Comparison of ENCODE assay signal across 12 mouse cellular contexts in the genomic region with DNA sequence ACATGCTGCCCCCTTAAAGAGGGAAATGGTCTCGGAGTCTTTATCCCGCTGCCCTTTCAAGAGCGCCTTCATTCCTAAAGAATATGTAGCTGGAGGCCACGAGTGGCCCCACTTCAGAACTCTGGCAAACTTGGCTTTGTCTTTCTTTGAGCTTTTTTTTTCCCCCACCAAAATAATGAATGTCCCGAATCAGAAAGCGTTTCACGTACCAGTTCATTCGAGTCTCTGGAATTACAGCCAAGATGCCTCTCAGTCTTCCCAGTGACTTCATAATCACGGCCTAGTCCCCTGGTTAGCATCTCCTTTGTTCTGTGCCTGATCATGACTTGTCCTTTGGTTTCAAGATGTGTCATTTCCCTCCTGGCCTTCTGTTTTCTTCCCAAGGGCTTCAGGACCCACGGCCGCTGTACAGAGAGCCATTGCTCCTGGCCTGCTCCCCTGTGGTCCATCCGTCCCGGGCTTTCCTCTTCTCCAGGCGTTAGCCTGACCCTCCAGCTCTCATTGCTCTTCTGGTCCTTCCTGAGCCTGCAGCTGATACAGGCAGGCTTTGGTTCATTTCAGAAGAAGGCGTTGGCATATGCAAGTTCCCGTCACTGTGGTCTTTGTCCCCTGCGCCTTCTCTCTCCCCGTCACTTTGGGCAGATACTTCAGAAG. TPM values are rescaled to one million over a fixed set of nuclear protein-coding genes. Genes with fewer than 3 reads are reported as not detected.
DNase-seq lines count a peak whose midpoint lies in the region; ATAC-seq and TF ChIP-seq lines count a peak whose summit lies in the region.
"Had no signal": no experiment of that assay in that cellular context is flagged by ENCODE, and none has a peak within 500 bp of the region (broad histone marks: within the 10 kb centered on the region; RNA-seq: fewer than 3 reads in every experiment).

No protein-coding gene starts in this region.

- ATAC-seq in heart, embryonic 14.5 days (ENCODE audit: insufficient number of reproducible peaks, insufficient read depth, low FRiP score, low read depth) = no peak; the same call in 1 of the 2 replicates
- no peak for ATAC-seq in forebrain, postnatal 0 days
- ATAC-seq in midbrain, embryonic 14.5 days (ENCODE audit: low FRiP score, low TSS enrichment) = no peak
- ATAC-seq: intestine, postnatal 0 days had no signal

- WGBS in heart, embryonic 14.5 days = 34% methylated on average over 18 of the region's 18 CpGs
- 28% methylated on average over 18 of the region's 18 CpGs for WGBS in forebrain, postnatal 0 days
- 38% methylated on average over 18 of the region's 18 CpGs for WGBS in midbrain, embryonic 14.5 days

- H3K27me3 ChIP-seq in heart, embryonic 14.5 days (ENCODE audit: control insufficient read depth, insufficient read depth, low read length) = no peaks in the 10 kb centered on the region
- H3K27me3 ChIP-seq in forebrain, postnatal 0 days (ENCODE audit: insufficient read depth, low read length) = no peaks in the 10 kb centered on the region
- no peaks in the 10 kb centered on the region for H3K27me3 ChIP-seq in midbrain, embryonic 14.5 days (ENCODE audit: control insufficient read depth, insufficient read depth, low read length)
- H3K27me3 ChIP-seq: embryonic facial prominence, embryonic 13.5 days had no signal

- peak overlapping the region; percentile 10 for H3K9ac ChIP-seq in heart, embryonic 14.5 days (ENCODE audit: low read length)
- H3K9ac ChIP-seq in forebrain, postnatal 0 days = no peak overlapping the region
- no peak overlapping the region for H3K9ac ChIP-seq in midbrain, embryonic 14.5 days (replicated peaks; ENCODE audit: low read length)
- H3K9ac ChIP-seq: embryonic facial prominence, embryonic 13.5 days; liver, embryonic 13.5 days had no signal

- H3K4me2 ChIP-seq in heart, embryonic 14.5 days (ENCODE audit: low read length) = peak overlapping the region; percentile 17
- no peak overlapping the region for H3K4me2 ChIP-seq in forebrain, postnatal 0 days (ENCODE audit: low read depth)
- H3K4me2 ChIP-seq in midbrain, embryonic 14.5 days (ENCODE audit: low read length) = no peak overlapping the region
- H3K4me2 ChIP-seq: embryonic facial prominence, embryonic 13.5 days; liver, embryonic 13.5 days had no signal

- no peak for TF ChIP-seq POLR2A in brain, embryonic 14.5 days (IDR thresholded peaks at IDR 0.05; ENCODE audit: borderline replicate concordance, extremely low read depth, insufficient read depth, insufficient read length, poor library complexity, severe bottlenecking)

- H3K36me3 ChIP-seq in heart, embryonic 14.5 days (ENCODE audit: control insufficient read depth, insufficient read depth, low read length) = no peaks in the 10 kb centered on the region
- no peaks in the 10 kb centered on the region for H3K36me3 ChIP-seq in forebrain, postnatal 0 days (ENCODE audit: insufficient read depth)
- H3K36me3 ChIP-seq in midbrain, embryonic 14.5 days (ENCODE audit: control insufficient read depth, insufficient read depth, low read length) = no peaks in the 10 kb centered on the region
- H3K36me3 ChIP-seq: embryonic facial prominence, embryonic 13.5 days; liver, embryonic 13.5 days had no signal

- no peak for DNase-seq in heart, adult 11 months
- DNase-seq in brain, embryonic 14.5 days (ENCODE audit: low read depth) = peak; percentile 89
- peak; percentile 49 for DNase-seq in forebrain, postnatal 0 days
- peak; percentile 61 for DNase-seq in midbrain, embryonic 14.5 days
- no peak for DNase-seq in gastrocnemius, adult 8-10 months (ENCODE audit: low spot score in 2 of 2)
- DNase-seq in layer of hippocampus, adult 8-10 months (ENCODE audit: low spot score in 2 of 2) = no peak
- no peak for DNase-seq in layer of hippocampus, adult 9-11 months
- DNase-seq: adrenal gland, postnatal 10 days; liver, embryonic 13.5 days had no signal

- peaks cover 48 to 71% of the 10 kb centered on the region in 2 experiments for H3K4me1 ChIP-seq in heart, embryonic 14.5 days (ENCODE audit: control insufficient read depth in 2 of 2, insufficient read depth in 2 of 2, low read length in 2 of 2)
- peaks cover 37% of the 10 kb centered on the region for H3K4me1 ChIP-seq in forebrain, postnatal 0 days (ENCODE audit: insufficient read depth)
- H3K4me1 ChIP-seq in midbrain, embryonic 14.5 days (ENCODE audit: control insufficient read depth, insufficient read depth, low read length) = peaks cover 48% of the 10 kb centered on the region

- H3K27ac ChIP-seq in heart, embryonic 14.5 days (replicated peaks in 1 of 2; ENCODE audit: control insufficient read depth in 1 of 2, insufficient read depth in 1 of 2, low read depth in 2 of 2, low read length in 2 of 2) = peak overlapping the region; percentile 56 to 61
- peak overlapping the region; percentile 16; the same call in 1 of the 2 replicates for H3K27ac ChIP-seq in forebrain, postnatal 0 days (ENCODE audit: low read depth, low read length)
- peak overlapping the region; percentile 57 for H3K27ac ChIP-seq in midbrain, embryonic 14.5 days (replicated peaks; ENCODE audit: low read depth, low read length)
- H3K27ac ChIP-seq: embryonic facial prominence, embryonic 13.5 days; liver, embryonic 13.5 days had no signal

- no peak for TF ChIP-seq CTCF in brain, embryonic 14.5 days (IDR thresholded peaks at IDR 0.05; ENCODE audit: borderline replicate concordance, extremely low read depth, insufficient read depth, insufficient read length)
- no peak for TF ChIP-seq CTCF in forebrain, postnatal 0 days (IDR thresholded peaks at IDR 0.05; ENCODE audit: low read depth)

- H3K9me3 ChIP-seq in heart, embryonic 14.5 days (ENCODE audit: control insufficient read depth, low read length) = no peaks in the 10 kb centered on the region
- H3K9me3 ChIP-seq in forebrain, postnatal 0 days (ENCODE audit: low read length) = no peaks in the 10 kb centered on the region
- H3K9me3 ChIP-seq in midbrain, embryonic 14.5 days (ENCODE audit: control insufficient read depth, low read length) = no peaks in the 10 kb centered on the region
- H3K9me3 ChIP-seq: embryonic facial prominence, embryonic 13.5 days; liver, embryonic 13.5 days had no signal

- H3K4me3 ChIP-seq in heart, embryonic 14.5 days (ENCODE audit: control insufficient read depth in 1 of 2, insufficient read depth in 1 of 2, low read depth in 1 of 2, low read length in 2 of 2) = no peak overlapping the region; a peak in 1 of 4 replicates
- H3K4me3 ChIP-seq in forebrain, postnatal 0 days (ENCODE audit: low read depth, low read length) = no peak overlapping the region
- H3K4me3 ChIP-seq in midbrain, embryonic 14.5 days (replicated peaks; ENCODE audit: low read depth, low read length) = no peak overlapping the region
- H3K4me3 ChIP-seq: embryonic facial prominence, embryonic 13.5 days; liver, embryonic 13.5 days had no signal

RNA-seq across cellular contexts. Expression of a gene that starts 5.6 kb away (rescaled TPM):
- polyA plus RNA-seq in heart, embryonic 14.5 days (2014; fragmentation: Nextera tagmentation; extraction: Ambion mirVana) = 7.3 and 8.2 TPM in 2 replicates
- polyA plus RNA-seq in brain, embryonic 14.5 days (2012; rRNA removed) = 23.6 and 31.4 TPM in 2 replicates
- total RNA-seq in forebrain, postnatal 0 days (2014; rRNA removed) = 16.2 and 19.0 TPM in 2 replicates
- polyA plus RNA-seq in forebrain, postnatal 0 days (2015; fragmentation: Nextera tagmentation; extraction: Ambion mirVana) = 9.1 and 16.0 TPM in 2 replicates
- polyA plus RNA-seq in midbrain, embryonic 14.5 days (2014; fragmentation: Nextera tagmentation; extraction: Ambion mirVana) = 26.3 and 27.0 TPM in 2 replicates
- 1 to 10 TPM in 3 of 4 experiments, under 1 TPM in 1; 0.96 to 3.2 (median 2.4) TPM for total RNA-seq in gastrocnemius, adult 8-10 months (2022)
- 10 to 100 TPM; 15.1 to 17.9 (median 17.0) TPM for total RNA-seq in layer of hippocampus, adult 8-10 months (2022)

Comparison
In these comparisons a context has a peak if more than half of its experiments do, and no peak if none do; other contexts are left out.
1. DNase-seq: peak in brain, embryonic 14.5 days (single experiment), forebrain, postnatal 0 days (single experiment) and midbrain, embryonic 14.5 days (single experiment); none in heart, adult 11 months (single experiment), gastrocnemius, adult 8-10 months (0 of 2), layer of hippocampus, adult 8-10 months (0 of 2) and layer of hippocampus, adult 9-11 months (single experiment).
2. Peak in every context shown above with its lines, with median percentiles within 50 percentile points of each other: H3K27ac ChIP-seq.